Mouse (Mus musculus): ENCODE results near the gene Bcan.

Bcan gene

GRCm38 (mm10) chr3:88000181-88000580, at the start of gene Bcan:
TSS of gene Bcan (minus strand) at chr3:88000230.
- DNase-seq: no peak

GRCm38 (mm10) chr3:88049532-88049931, 49.5 kb upstream of the Bcan start:
- DNase-seq: no peak

DNA sequence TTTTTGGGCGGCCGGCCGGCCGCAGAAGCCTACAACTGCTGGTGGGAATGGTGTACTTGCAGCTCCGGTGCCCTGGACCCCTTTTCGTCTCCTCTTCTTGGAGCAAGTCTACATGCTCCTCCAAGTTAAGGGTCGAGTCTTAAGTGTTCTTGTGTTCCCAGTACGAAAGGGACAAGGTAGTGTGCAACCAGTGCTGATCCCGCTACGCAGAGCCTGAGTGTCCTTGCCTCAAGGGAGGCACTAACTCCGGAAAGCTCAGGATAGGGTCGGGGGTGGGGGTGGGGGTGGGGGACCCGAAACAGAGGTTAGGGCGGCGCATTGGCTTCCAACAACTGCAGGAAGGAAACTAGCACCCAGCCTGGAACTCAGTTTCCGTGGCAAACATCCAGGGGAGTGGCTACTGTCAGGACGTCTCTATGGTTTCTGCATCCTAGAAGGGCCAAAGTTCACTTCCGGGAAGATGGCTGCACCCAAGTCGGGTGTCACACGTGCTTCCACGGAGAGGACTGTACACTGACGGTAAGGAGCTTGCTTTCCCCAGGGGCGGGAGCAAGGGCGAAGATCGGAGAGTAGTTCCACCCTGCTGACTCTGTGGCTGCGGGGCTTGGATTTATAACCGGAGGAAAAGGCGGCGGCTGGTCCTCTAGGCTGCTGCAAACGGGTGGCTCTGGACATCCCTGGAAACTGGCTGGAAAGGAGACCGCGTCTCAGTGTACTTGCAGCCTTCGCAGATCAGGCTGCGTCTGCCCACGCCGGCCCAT, 42.8 kb upstream of the Bcan start, which contains the start of gene Gpatch4:
TSS of gene Gpatch4 (plus strand) at position 448 of the 761 bp plus-strand sequence.
- peak; percentile 99 for DNase-seq

- DNase-seq: no peak
Measured at GRCm38 (mm10) chr3:88035561-88036293, 35.7 kb upstream of the Bcan start.

DNA sequence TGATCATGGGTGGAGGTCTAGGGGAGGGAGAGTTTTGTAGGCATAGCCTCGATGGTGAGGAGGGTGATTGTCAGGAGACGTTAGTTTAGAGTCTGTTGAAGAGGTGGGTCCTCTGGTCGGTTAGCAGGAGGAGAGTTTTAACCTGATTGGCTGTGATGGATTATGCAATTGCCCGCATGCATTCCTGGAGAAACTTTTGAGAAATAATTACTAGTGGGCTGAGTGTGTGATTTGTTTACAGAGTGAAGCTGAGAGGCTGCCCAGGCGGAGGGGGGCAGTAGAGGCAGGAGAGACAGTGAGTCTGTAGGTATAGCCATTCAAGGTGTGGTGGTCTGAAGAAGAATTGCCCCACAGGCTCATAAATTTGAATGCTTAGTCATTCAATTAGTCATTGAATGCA, 33.5 kb upstream of the Bcan start:
- DNase-seq: no peak

GRCm38 (mm10) chr3:88030608-88031395, 30.8 kb upstream of the Bcan start:
- peak; percentile 95 for DNase-seq

DNA sequence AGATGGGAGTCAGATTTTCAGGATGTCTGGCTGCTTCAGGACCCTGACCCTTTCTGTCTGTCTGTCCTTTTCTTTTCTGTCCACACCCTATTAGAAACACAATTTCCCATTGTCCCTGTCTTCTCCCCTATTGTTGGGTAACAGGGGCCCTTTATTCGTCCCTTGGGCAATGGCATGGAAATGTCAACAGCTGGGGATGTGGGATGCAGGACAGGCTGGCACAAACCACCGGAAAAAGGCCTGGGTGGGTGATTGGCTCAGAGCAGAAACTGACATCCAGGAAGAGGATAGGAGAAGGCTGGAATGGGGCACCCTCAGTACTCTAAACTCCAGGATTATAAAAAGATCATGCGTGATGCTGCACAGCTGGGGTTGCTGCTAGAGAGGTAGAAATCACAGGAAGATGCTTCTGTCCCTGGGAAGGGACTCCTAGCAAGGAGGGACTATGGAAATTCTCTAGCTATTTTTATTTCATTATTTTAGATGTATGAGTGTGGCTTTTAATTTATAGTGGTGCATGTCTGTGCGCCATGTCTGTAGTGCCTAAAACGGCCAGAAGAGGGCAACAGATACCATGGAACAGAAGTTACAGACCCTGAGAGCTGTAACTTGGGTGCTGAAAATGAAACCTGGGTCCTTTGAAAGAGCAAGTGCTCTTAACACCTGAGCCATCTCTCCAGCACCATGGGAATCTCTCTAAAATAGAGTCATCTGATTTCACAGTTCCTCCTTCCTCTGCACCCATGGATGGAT, 27.6 kb upstream of the Bcan start, which contains the start of gene Hapln2:
TSS of gene Hapln2 (minus strand) at position 150 of the 753 bp plus-strand sequence.
- no peak for DNase-seq

- DNase-seq: peak; percentile 71
Measured at GRCm38 (mm10) chr3:88026823-88027222, 26.8 kb upstream of the Bcan start.

- peak; percentile 89 for DNase-seq
Measured at GRCm38 (mm10) chr3:88023192-88024074, 23.4 kb upstream of the Bcan start.

DNA sequence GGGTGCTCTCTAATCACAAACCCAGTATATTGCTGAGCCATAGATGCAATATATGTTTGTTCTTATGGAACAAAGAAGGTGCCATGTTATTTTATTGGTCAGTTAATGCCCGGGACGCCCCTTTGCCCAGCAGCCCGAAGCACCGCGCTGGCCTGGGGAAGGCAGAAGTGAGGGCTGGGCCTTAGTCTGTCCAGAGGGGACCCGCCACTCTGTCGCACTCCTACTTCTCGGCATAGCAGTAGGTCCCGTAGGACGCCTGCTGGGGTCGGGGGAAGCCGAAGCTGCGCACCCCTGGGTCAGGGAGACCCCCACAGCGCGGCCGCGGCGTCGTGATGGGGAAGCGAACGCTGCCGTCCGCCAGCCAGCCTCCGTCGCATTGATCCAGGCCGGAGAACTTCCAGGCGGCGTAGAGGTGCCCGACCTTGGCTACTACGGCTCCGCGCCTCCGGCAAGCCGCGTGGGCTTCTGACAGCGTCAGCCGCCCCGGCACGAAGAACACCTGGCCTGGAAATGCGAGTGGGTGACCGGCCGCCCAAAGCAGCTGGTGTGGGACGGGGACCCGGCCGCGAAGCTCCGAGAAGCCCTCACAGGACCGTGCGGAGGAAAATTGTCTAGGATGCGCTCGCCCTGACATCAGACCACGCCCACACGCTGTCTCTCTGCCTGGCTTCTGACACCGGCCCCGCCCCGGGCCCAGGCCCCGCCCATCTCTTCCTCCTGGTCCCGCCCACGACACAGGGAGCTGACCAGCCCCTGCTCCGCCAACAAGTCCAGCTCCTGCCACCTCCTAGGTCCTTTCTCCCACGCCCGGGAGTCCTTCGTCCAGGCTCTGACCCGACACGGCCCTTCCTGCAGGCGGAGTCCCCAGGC, 22.5 kb upstream of the Bcan start:
- peak; percentile 99 for DNase-seq

DNA sequence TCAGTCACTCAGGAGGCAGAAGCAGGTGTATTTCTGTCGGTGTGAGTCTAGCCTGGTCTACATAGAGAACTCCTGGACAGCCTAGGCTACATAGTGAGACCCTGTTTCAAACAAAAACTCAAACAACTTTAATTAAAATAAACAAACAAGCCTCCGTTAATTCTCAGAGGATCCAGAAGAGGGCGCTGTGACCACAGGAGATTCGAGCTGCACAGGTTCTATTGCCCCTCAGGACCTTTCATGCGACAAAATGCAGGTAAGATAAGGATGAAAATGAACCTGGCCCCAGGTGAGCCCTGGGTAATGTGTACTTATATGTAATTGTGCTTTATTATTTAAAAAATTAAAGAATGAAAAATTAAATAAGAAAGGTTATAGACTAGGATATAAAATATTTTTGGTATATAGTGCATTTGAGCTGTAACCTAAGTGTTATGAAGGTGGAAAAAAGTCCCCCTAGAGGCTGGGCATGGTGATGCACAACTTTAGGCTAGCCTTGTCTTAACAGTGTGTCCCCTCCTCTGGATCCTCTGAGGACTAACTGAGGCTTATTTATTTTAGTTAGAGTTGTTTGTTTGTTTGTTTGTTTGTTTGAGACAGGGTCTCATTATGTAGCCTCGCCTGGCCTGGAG, 10.7 kb upstream of the Bcan start:
- no peak for DNase-seq

- DNase-seq: no peak
Measured at GRCm38 (mm10) chr3:88005822-88006786, 6.1 kb upstream of the Bcan start.

- no peak for DNase-seq
Measured at GRCm38 (mm10) chr3:88002291-88002976, 2.4 kb upstream of the Bcan start.

DNA sequence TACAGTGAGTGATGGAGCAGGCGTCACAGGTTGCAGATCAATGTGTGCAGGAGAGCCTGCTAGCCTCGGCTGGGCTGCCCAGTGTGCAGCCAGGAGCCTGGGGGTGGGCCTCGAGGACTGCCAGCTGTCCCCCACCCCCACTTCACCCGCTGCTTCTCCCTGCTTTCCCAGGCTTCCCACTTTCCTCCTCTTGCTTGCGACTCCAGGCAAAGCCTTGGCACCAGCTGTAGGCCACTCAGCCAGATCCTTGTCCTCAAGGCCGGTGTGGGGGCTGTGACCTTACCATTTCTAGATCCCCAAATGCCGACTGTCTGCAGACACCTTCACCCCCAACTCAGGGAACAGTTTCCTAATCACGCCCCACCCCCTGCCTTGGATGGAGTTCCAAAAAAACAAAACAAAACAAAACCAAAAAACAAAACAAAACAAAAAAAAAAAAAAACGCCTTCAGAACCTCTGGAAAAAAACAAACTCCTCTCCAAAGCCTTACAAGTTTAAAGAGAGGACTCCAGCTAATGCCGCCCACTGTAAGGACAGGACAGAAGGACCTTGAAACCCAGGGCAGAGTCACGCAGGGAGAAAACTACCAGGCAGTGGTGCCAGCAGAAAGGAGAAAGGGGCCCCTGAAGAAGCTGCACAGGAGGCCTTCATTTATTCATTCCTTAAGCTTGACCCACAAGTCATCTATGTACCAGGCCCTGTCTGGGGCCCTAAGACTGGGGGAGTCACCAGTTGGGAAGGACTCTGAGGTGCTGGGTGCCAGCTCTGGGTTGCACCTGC, 976 bp upstream of the Bcan start:
- DNase-seq: no peak

DNA sequence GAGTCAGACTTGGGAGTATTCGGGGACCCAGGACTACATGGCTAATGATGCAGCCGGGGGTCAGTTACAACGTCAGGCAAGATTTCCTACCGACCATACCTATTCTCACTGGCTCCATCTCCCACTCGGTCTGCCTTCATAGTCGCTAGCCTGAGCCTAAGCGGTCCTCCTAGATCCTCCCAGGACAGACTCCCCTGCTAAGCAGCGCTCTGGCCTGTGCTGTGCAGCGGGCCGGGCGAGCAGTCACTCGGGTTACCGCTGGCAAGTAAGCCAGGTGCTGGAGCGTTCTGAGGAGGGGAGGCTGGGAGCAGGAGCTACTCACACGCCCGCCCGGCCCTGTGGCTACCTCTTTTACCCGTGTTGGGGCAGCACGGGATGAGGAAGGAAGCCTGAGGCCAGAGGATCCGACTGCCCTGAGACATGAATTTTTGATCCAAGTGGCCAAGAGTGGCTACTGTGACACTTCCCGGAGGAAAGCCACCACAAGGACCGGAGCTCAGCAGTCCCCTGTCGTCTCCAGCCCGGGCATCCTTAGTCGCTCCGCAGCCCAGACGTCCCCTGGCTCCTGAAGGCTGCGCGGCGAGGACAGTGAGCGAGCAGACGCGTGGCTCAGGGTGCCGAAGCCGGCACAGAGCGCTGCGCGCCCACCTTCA, 661 bp downstream of the Bcan start:
- DNase-seq: no peak

GRCm38 (mm10) chr3:87998747-87999146, 1.3 kb downstream of the Bcan start:
- no peak for DNase-seq

Data from heart, adult 11 months (tissue).